8 mouse cellular contexts compared by ENCODE assay signal in the genomic region with DNA sequence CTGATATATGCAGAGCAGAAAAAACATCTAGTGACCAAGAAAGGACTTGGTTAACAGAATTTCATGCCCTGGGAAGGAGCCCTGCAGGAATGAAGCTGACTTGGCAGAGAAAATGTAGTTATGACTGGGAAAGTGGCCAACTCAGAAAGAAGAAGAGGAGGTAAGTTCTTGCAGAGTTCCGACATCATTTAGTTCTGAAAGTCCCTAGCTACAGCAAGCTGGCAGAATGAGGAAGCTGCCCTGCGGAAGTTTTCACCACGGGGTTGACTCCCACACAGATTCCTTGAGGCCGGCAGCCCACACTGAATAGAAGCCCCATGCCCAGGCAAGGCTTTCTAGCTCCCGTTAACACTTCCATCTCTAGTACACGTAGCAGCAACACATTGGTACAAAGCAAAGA. TPM values are rescaled to one million over a fixed set of nuclear protein-coding genes. Genes with fewer than 3 reads are reported as not detected.
DNase-seq lines count a peak whose midpoint lies in the region; ATAC-seq and TF ChIP-seq lines count a peak whose summit lies in the region.

No protein-coding gene starts in this region.

- in situ Hi-C loops in Patski (cut with MboI; ENCODE audit: low pct_unique_long_range_greater_than_20kb), result loop anchor here (10.0 to 25.0 kb wide), 2 partner anchors 273 to 539 kb away; partner anchors contain the start of genes 2610001J05Rik and Tmem106b

- 0 out of 2 replicates have a peak overlapping the region, but pooled peaks have one; percentile 4 for H3K27ac ChIP-seq in hindbrain, embryonic 15.5 days (replicated peaks)
- H3K27ac ChIP-seq in hindbrain, embryonic 10.5 days, result no peak overlapping the region
- no peak overlapping the region for H3K27ac ChIP-seq in kidney, embryonic 15.5 days
- H3K27ac ChIP-seq in lung, embryonic 16.5 days (ENCODE audit: low read length), result no peak overlapping the region

- H3K4me2 ChIP-seq in hindbrain, embryonic 15.5 days, result 0 out of 2 replicates have a peak overlapping the region, but pooled peaks have one; percentile 11
- 0 out of 2 replicates have a peak overlapping the region, but pooled peaks have one; percentile 17 for H3K4me2 ChIP-seq in kidney, embryonic 15.5 days
- H3K4me2 ChIP-seq in lung, embryonic 16.5 days (ENCODE audit: low read depth, low read length), result no peak overlapping the region

- ATAC-seq in hindbrain, embryonic 15.5 days (ENCODE audit: low FRiP score, low read depth), result peak; percentile 56; the same call in 1 of the 2 replicates
- ATAC-seq in Patski, result peak; percentile 35
- ATAC-seq in kidney, embryonic 15.5 days (replicated peaks; ENCODE audit: low FRiP score), result 0 out of 2 replicates have a peak, but pooled peaks have one; percentile 18
- 0 out of 2 replicates have a peak, but pooled peaks have one; percentile 38 for ATAC-seq in lung, embryonic 16.5 days (ENCODE audit: low read depth)

- no peak for TF ChIP-seq CTCF in Patski (IDR thresholded peaks at IDR 0.05)

- POLR2A ChIA-PET in Patski (lab: Charles Lee), result no interaction called here

- WGBS in hindbrain, embryonic 15.5 days, result 54% methylated on average over 6 of the region's 6 CpGs
- 79% methylated on average over 6 of the region's 6 CpGs for WGBS in hindbrain, embryonic 10.5 days
- WGBS in kidney, embryonic 15.5 days, result 49% methylated on average over 6 of the region's 6 CpGs
- 54% methylated on average over 6 of the region's 6 CpGs for WGBS in lung, embryonic 16.5 days

- no peaks in the 10 kb centered on the region; the same call in 1 of the 2 replicates for H3K36me3 ChIP-seq in hindbrain, embryonic 15.5 days
- H3K36me3 ChIP-seq in hindbrain, embryonic 10.5 days, result peaks cover 42% of the 10 kb centered on the region
- peaks cover 18% of the 10 kb centered on the region for H3K36me3 ChIP-seq in kidney, embryonic 15.5 days
- H3K36me3 ChIP-seq in lung, embryonic 16.5 days (ENCODE audit: control insufficient read depth, insufficient read depth, low read length), result peaks cover 10% of the 10 kb centered on the region; the same call in 1 of the 2 replicates

- H3K27me3 ChIP-seq in hindbrain, embryonic 15.5 days, result no peaks in the 10 kb centered on the region
- no peaks in the 10 kb centered on the region for H3K27me3 ChIP-seq in hindbrain, embryonic 10.5 days (ENCODE audit: insufficient read depth, poor library complexity, severe bottlenecking)
- no peaks in the 10 kb centered on the region for H3K27me3 ChIP-seq in Patski
- H3K27me3 ChIP-seq in kidney, embryonic 15.5 days, result no peaks in the 10 kb centered on the region
- no peaks in the 10 kb centered on the region for H3K27me3 ChIP-seq in lung, embryonic 16.5 days (ENCODE audit: control insufficient read depth, insufficient read depth, low read depth, low read length)

- H3K4me1 ChIP-seq in hindbrain, embryonic 15.5 days (replicated peaks), result peaks cover 22% of the 10 kb centered on the region
- H3K4me1 ChIP-seq in hindbrain, embryonic 10.5 days (replicated peaks), result peaks cover 4% of the 10 kb centered on the region
- H3K4me1 ChIP-seq in kidney, embryonic 15.5 days, result peaks cover 14% of the 10 kb centered on the region
- H3K4me1 ChIP-seq in lung, embryonic 16.5 days (replicated peaks; ENCODE audit: control insufficient read depth, insufficient read depth, low read length), result peaks cover 4% of the 10 kb centered on the region

- H3K4me3 ChIP-seq in hindbrain, embryonic 15.5 days, result no peak overlapping the region
- H3K4me3 ChIP-seq in hindbrain, embryonic 10.5 days, result no peak overlapping the region
- H3K4me3 ChIP-seq in kidney, embryonic 15.5 days (replicated peaks), result no peak overlapping the region
- H3K4me3 ChIP-seq in lung, embryonic 16.5 days (ENCODE audit: low read length), result no peak overlapping the region

- no peak for DNase-seq in hindbrain, embryonic 10.5 days (ENCODE audit: low spot score)
- DNase-seq in Patski (ENCODE audit: low read depth, low spot score), result no peak
- peak; percentile 44 to 60 for DNase-seq in frontal cortex, postnatal 36 days (ENCODE audit: low spot score in 2 of 2)
- peak; percentile 42 to 65 for DNase-seq in spleen, postnatal 4 days (ENCODE audit: low spot score in 2 of 2)
- no peak for DNase-seq in c-Kit-positive CD71-positive TER-119-positive erythroid progenitor cells, embryonic 14.5 days (ENCODE audit: low spot score)

- CTCF ChIA-PET in Patski (lab: Charles Lee), result interaction anchor here (0.9 to 1.4 kb wide), 3 partner anchors 9 to 10 kb away, joined by 3 to 4 read pairs (median 3); no protein-coding TSS in a partner anchor

- no peak overlapping the region for H3K9ac ChIP-seq in hindbrain, embryonic 15.5 days
- H3K9ac ChIP-seq in kidney, embryonic 15.5 days, result no peak overlapping the region
- no peak overlapping the region for H3K9ac ChIP-seq in lung, embryonic 16.5 days (ENCODE audit: low read length)

- H3K9me3 ChIP-seq in hindbrain, embryonic 15.5 days, result no peaks in the 10 kb centered on the region
- no peaks in the 10 kb centered on the region for H3K9me3 ChIP-seq in hindbrain, embryonic 10.5 days
- no peaks in the 10 kb centered on the region for H3K9me3 ChIP-seq in kidney, embryonic 15.5 days (replicated peaks)
- H3K9me3 ChIP-seq in lung, embryonic 16.5 days (ENCODE audit: control insufficient read depth, low read length), result no peaks in the 10 kb centered on the region

RNA-seq across cellular contexts. Expression of gene Tmem168, which starts 6.3 kb away (rescaled TPM):
- 20.0 and 20.3 TPM in 2 replicates for polyA plus RNA-seq in hindbrain, embryonic 15.5 days (2015; fragmentation: Nextera tagmentation; extraction: Ambion mirVana)
- polyA plus RNA-seq in hindbrain, embryonic 10.5 days (2016; fragmentation: Nextera tagmentation; extraction: Ambion mirVana), result 29.8 and 32.7 TPM in 2 replicates
- 18.6 TPM for polyA plus RNA-seq in Patski (2021)
- polyA plus RNA-seq in kidney, embryonic 15.5 days (2015; fragmentation: Nextera tagmentation; extraction: Ambion mirVana), result 39.0 and 42.4 TPM in 2 replicates
- polyA plus RNA-seq in lung, embryonic 16.5 days (2015; fragmentation: Nextera tagmentation; extraction: Ambion mirVana), result 43.7 and 48.0 TPM in 2 replicates

Comparison
In these comparisons a context has a peak if more than half of its experiments do, and no peak if none do; other contexts are left out.
1. DNase-seq: peak in frontal cortex, postnatal 36 days (2 of 2) and spleen, postnatal 4 days (2 of 2); none in hindbrain, embryonic 10.5 days (single experiment), Patski (single experiment) and c-Kit-positive CD71-positive TER-119-positive erythroid progenitor cells, embryonic 14.5 days (single experiment).
2. Peak in every context shown above with its lines, with median percentiles within 50 percentile points of each other: ATAC-seq.